Mouse (Mus musculus) ES-Bruce4 (cell line): ENCODE measurements around the gene Gm49673.
"Not testable (repeated sequence)": the region's sequence is repeated elsewhere in the genome, so short reads cannot be mapped to it uniquely, and the experiment has no call there.

ENCODE experiments used
- CTCF ChIP-seq: IDR thresholded peaks from one replicate; pipeline ENCODE4 v1.8.1; 2011; ENCODE audit warnings: low read depth, low read length
- POLR2A ChIP-seq: IDR thresholded peaks from one replicate; pipeline ENCODE4 v1.8.1; 2011; ENCODE audit warnings: low read length; ENCODE audit not compliant: insufficient read depth

DNA sequence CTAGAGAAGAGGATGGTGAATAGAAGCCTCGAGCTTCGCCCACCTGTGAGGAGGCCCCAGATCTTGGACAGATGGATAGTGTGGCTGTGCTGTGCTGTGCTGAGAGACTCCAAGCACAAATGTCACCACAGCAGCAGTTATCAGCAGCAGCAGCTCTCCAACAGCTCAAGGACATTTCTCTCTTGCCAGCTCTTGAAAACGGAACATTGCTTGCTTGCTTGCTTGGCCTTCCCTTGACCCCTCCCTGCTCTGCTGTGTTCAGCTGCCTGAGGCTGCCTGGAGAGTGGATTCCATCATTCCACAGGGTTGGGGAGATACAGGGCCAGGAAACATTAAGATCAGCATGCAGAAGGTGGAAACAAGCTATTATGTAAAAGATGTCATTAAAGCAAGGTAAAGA, 24.6 kb downstream of the Gm49673 start:
- TF ChIP-seq CTCF, POLR2A: not testable (repeated sequence)
